Mouse (Mus musculus) kidney, embryonic 14.5 days (tissue): ENCODE measurements around the gene Olfr818. TPM values are rescaled to one million over a fixed set of nuclear protein-coding genes. Genes with fewer than 3 reads are reported as not detected.

Experiments
- polyA plus RNA-seq: library from polyadenylated mRNA; unstranded; fragments of >200 nt; fragmentation: Nextera tagmentation; extraction: Ambion mirVana; gene quantifications from 2 replicates; pipeline ENCODE4 v1.2.1, GENCODE M21; 2014

The Olfr818 gene
- polyA plus RNA-seq, 1 experiment from 2014 or later = not detected

Other genes starting within 250 kb of the Olfr818 start
- gene Olfr804, start 245.9 kb downstream of the Olfr818 start, polyA plus RNA-seq = not detected in 2 replicates
- not detected in 2 replicates for gene Olfr805, start 219.7 kb downstream of the Olfr818 start, polyA plus RNA-seq
- gene Olfr806, start 207.2 kb downstream of the Olfr818 start, polyA plus RNA-seq = not detected in 2 replicates
- gene Olfr807, start 191.3 kb downstream of the Olfr818 start, polyA plus RNA-seq = not detected in 2 replicates
- gene Olfr808, start 183.6 kb downstream of the Olfr818 start, polyA plus RNA-seq = not detected in 2 replicates
- not detected in 2 replicates for gene Olfr809, start 174.5 kb downstream of the Olfr818 start, polyA plus RNA-seq
- not detected in 2 replicates for gene Olfr810, start 154.2 kb downstream of the Olfr818 start, polyA plus RNA-seq
- gene Olfr811, start 144.7 kb downstream of the Olfr818 start, polyA plus RNA-seq = not detected in 2 replicates
- not detected in 2 replicates for gene Olfr812, start 103.0 kb downstream of the Olfr818 start, polyA plus RNA-seq
- gene Olfr813, start 93.7 kb downstream of the Olfr818 start, polyA plus RNA-seq = not detected in 2 replicates
- gene Olfr814, start 69.2 kb downstream of the Olfr818 start, polyA plus RNA-seq = not detected in 2 replicates
- not detected in 2 replicates for gene Olfr815, start 43.2 kb downstream of the Olfr818 start, polyA plus RNA-seq
- gene Olfr816, start 33.5 kb downstream of the Olfr818 start, polyA plus RNA-seq = not detected in 2 replicates
- gene Olfr819, start 18.2 kb upstream of the Olfr818 start, polyA plus RNA-seq = not detected in 2 replicates
- gene Olfr247, start 27.0 kb upstream of the Olfr818 start, polyA plus RNA-seq = not detected in 2 replicates
- not detected in 2 replicates for gene Gm10310, start 36.0 kb upstream of the Olfr818 start, polyA plus RNA-seq
- gene Olfr820, start 63.5 kb upstream of the Olfr818 start, polyA plus RNA-seq = not detected in 2 replicates
- gene Olfr821, start 81.2 kb upstream of the Olfr818 start, polyA plus RNA-seq = not detected in 2 replicates
- gene Olfr822, start 122.1 kb upstream of the Olfr818 start, polyA plus RNA-seq = not detected in 2 replicates
- not detected in 2 replicates for gene Olfr823, start 166.3 kb upstream of the Olfr818 start, polyA plus RNA-seq
- not detected in 2 replicates for gene Olfr824, start 180.9 kb upstream of the Olfr818 start, polyA plus RNA-seq
- gene Olfr825, start 217.7 kb upstream of the Olfr818 start, polyA plus RNA-seq = not detected in 2 replicates
- gene Olfr826, start 235.1 kb upstream of the Olfr818 start, polyA plus RNA-seq = not detected in 2 replicates